Mouse (Mus musculus) right cerebral cortex, adult 2 months (tissue): Measurements from ENCODE around the gene Cyp4x1.

Experiments used
- DNase-seq, 2 experiments: peaks; one replicate each; pipeline ENCODE4 v3.0.0; 2021 to 2022; ENCODE audit warnings: low spot score in 2 of 2

The Cyp4x1 gene

DNA sequence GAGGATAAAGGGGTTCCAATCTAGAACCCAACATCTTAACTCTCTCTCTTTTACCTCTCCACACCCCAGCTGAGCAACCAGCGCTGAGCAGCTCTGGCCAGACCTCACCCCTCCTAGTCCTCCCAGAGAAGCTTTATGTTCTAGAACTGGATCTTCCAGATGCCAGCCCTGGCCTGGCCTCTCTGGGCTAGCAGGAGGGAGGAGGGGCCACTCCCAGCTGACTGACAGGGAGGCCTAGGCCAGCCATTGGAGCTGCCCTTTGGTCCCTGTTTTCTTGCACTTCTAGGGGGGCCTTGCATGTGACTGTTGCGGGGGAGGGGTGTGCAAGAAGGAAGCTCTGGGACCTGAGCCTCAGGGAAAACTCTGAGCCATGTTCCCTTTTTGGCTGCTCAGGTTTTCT is 43.5 kb downstream of the Cyp4x1 start:
- no peak for DNase-seq

DNA sequence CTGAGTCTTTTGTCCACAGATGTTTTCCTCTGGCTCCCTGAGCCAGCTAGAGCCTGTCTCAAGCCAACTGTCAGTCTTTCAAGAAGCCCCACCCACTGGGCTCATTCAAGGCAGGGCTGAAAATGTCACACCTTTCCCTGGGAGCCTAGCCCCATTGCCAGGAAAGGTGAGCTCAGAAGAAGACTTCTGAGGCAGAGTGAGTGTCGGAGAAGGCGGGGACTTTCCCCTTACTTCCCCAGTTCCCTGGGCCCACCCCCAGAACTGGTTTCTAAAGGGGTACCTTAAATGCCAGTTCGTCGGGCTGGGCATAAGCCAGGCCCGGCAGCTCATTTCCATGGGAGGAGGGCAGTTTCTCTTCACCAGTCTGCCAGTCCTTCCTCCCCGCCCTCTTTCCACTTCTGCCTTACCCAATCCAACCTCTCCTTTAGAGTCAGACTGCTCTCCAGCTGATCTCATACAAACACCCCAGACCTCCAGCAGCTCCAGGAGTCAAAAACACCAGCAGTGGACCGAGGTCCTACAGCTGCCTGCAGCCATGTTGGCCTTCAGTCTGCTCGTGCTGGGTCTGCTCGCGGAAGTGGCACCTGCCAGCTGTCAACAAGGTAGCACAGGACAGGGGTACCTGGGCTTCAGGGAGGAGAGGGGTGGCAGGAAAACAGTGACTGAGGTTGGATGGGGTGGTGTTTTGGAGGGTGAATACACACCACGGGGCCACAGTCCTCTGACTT is 45.3 kb downstream of the Cyp4x1 start, which contains the start of gene Pdzk1ip1:
Pdzk1ip1 (plus strand) TSS at position 98 of the 728 bp plus-strand sequence.
- no peak for DNase-seq

- DNase-seq: no peak
Measured at GRCm38 (mm10) chr4:115086763-115087415, 47.2 kb downstream of the Cyp4x1 start.

GRCm38 (mm10) chr4:115086257-115086656 is 47.8 kb downstream of the Cyp4x1 start:
- DNase-seq: no peak

DNA sequence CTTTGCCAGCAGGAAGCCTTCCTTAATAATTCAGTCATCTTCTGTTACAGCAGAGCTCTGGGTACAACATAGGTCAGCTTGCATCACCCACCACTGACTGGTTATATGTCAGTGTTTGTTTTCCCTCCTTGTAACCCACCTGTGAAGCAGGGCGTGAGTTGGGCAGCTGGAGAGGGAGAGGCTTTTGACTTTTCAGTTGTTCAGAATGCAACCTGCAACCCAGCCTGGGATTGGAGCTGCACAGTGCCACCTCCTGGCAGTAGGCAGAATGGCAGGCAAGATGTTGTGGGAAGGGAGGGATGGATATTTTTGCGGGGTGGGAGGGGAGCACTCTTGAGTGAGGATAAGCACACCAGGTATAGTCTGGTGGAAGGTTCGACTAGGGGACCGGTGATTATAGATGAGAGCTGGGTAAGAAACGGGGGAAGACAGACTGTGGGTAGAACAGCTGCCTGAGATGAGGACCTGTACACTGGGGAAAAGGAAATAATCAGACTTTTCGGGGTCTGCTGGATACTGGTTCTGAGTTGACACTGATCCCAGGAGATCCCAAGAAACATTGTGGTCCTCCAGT is 48.5 kb downstream of the Cyp4x1 start:
- DNase-seq: peak; percentile 61 to 71

DNA sequence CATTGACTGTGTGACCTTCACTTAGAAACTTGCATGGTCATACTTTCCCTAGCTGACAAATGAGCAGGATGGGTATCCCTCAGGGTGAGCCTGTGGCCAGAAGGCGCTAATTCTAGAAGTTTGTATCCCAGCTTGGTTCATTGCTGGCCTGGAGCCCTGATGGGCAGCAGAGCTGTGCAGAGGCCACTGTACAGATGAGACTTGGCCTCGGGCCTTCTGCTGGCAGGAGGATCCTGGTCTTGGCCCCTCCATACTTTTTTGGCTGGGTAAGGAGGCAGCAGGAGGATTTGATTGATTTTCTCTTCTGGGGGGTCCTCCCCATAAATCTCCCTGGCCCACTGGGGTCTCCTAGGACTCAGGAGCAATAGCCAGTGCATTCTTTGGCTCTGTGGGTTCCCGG is 51.0 kb downstream of the Cyp4x1 start:
- no peak for DNase-seq

DNA sequence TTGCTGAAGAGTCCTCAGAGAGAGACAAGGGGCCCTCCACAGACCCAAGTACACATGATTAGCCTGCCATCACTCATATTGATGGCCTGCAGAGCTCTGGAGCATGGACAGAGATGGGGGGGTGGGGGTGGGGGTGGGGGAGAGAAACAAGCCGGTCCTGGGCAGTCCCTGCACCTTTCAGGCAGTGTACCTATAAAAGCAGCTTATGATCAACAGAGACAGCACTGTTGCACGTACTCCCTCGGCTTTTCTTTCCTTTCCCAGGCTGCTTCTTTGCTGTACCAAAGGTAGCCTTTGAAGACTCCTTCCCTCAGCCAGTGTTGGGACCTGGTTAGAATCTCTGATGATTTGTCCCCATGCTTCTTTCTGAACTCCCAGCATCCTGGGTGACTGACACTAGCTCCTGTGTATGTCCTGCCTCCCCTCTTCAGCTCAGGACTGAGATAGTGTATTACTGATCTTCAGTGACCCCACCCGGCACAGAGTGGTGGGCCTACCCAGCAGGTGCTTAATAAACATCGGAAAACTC is 54.2 kb downstream of the Cyp4x1 start:
- no peak for DNase-seq

GRCm38 (mm10) chr4:115078892-115079820 is 54.9 kb downstream of the Cyp4x1 start:
- DNase-seq: peak in 1 of 2 experiments; percentile 17

DNA sequence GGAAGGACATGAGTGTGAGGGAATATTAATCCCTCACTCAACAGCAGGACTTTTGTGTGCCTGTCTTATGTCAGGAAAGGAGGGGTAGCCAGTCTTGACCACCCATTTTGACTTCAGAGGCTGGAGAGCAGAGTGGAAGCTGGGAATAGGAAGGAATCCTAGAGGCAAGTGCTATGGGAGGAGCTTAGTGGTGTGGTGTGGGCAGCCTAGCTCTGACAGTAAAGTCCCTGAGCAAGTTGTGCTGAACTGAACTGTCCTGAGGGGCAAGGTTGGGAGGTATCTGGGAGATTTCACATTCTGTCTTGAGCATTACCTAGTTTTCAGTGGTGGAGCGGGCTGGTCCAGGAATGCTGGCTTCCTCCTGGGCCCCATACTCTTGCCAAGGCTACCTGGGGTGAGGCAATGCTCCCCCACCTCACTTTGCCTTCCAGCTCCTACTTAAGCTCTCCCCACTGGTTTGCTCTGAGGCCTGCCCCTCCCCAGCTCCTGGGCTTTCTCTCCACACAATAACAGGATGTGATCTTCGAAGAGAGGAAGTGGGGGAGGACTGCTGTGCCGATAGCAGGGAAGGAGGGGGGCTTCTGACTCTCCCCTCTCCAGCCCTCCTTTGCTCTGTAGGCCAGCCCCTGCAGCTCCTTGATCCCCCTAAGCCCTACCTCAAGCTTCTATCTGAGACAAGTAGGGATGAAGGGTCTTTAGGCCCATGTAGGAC is 58.7 kb downstream of the Cyp4x1 start:
- DNase-seq: no peak

- DNase-seq: no peak
Measured at GRCm38 (mm10) chr4:115074789-115075188, 59.3 kb downstream of the Cyp4x1 start.

DNA sequence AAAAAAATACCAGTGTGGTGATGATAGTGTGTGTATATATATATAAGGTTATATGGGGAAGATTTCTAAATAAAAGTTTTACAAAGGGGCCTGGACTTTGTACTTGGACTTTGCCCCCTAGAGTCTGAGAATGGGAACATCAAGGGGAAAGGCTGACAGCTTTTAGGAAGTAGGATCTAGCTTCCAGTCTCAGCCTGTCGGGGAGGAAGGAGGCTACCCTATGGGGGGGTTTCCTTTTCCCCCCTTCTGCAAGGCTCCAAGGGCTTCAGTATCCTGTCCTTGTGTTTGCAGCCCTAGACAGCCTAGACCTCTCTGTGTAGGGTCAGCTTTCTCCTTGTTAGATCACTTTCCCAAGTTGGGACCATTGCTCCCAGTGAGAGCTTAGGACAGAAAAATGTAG is 62.4 kb downstream of the Cyp4x1 start:
- DNase-seq: no peak

DNA sequence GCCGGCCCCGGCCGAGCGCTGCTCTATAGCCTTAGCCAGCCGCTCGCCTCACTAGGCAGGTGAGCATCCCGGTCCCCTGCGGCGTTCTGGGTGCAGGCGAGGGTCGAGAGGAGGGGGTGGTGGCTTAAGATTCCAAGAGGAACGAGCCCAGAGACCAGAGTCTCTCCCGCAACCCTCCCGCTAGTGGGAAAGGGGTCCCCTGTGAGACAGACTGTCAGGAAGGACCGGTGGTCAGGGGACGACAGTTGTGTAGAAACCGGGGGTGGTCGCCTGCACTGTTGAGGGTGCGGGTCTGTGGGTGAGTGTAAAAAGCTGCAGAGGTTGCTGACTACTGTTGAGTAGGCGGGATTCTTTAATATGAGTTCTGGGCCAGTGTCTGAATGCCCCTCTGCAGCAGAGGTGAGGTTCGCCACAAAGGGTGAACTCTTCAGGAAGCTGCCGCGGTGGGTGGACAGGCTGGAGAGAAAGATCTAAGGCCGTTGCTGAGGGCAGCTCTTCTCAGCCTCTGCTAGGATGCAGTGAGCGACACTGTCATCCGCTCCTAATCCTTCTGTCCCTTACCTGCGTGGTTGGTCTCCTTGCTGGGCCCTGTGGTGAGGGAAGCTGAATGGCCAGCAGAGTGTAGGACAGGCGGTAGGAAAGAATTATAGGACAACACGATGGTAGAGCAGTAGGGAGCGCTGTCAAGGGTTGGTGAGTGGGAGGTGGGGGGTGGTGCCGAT is 70.4 kb downstream of the Cyp4x1 start:
- no peak for DNase-seq

GRCm38 (mm10) chr4:115062875-115063517 is 71.1 kb downstream of the Cyp4x1 start:
- no peak for DNase-seq

DNA sequence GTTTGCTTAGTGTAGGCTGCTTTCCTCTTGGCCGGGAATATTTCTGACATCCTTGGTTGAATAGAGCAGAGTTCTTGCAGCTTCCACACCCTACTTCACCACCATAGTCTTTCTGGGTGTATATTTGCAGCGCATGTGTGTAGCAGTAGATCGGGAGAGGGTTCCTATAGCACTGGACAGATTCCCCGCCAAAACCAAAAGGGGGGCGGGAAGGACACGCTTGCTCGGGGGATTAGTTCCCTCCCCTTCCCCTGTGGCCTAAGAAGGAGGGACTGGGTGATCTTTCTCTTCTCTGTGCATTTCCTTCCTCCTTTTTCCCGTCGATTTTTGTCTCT is 71.6 kb downstream of the Cyp4x1 start:
- no peak for DNase-seq

DNA sequence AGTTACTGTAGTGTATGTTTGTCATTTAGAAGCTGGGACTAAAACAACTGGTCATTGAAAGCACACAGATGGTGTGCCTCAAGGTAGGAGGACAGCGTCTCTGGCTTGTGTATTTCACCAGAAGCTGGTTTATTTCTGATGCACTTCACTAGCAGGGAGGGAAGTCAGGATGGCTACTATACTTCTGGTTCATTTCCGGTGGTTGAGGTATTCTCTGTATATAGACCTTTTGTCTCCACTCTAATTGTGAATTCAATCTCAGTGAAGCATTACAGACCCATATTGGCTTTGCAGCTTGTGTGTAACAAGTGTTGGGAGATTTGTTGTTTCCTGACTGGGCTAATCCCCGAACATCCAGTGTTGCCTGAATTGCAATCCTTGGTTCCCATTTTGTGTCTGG is 73.3 kb downstream of the Cyp4x1 start:
- no peak for DNase-seq

DNA sequence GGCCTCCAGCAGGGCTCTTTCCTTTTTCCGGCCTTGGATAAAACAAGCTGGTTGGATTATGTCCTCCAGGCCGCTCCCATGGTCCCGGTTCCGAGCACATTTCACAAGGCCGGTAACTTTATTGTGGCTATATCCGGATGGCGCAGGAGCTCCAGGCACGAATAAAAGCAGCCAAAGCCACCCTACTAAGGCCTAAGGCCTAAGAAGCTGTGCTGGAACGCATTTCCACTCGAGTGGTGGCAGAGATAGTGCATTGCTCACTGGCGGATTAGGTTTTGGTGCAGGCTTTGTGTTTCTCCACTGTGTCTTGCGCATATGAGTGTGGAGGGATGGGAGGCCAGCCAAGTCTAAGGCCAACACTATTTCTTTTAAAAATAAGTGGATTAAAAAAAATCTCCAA is 74.2 kb downstream of the Cyp4x1 start:
- no peak for DNase-seq

DNA sequence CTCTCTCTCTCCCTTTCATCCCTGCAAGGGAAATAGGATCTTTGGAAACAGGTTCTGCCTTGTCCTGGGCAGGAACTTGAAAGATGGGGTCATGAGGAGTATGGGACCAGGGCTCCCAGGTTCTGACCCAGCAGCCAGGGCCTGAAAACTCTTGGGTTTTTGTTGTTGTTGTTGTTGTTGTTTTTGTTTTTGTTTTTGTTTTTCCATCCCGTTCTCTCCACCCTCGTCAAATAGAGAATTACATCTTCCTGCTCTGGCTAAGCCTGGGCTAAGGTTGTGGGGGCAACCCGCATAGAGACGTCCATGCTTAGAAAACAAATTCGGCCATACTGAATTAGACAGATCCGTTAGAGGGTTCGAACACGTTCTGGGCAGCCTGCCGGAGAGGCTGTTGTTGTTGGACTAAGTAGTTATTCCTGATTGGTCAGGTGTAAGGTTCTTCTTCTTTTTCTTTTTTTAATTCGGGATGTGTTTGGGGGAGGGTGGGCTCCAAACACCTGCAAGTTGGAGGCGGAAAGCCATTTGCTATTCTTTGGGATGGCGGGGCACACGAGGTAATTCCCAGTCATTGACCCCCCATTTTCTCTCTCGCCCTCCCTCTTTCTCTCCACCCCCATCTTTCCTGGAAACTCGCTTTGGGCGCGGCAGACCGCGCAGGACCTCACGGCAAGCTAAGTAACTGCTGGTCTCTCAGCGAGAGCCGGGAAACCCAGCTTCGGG is 75.0 kb downstream of the Cyp4x1 start:
- no peak for DNase-seq

- DNase-seq: no peak
Measured at GRCm38 (mm10) chr4:115058317-115058761, 75.7 kb downstream of the Cyp4x1 start.

DNA sequence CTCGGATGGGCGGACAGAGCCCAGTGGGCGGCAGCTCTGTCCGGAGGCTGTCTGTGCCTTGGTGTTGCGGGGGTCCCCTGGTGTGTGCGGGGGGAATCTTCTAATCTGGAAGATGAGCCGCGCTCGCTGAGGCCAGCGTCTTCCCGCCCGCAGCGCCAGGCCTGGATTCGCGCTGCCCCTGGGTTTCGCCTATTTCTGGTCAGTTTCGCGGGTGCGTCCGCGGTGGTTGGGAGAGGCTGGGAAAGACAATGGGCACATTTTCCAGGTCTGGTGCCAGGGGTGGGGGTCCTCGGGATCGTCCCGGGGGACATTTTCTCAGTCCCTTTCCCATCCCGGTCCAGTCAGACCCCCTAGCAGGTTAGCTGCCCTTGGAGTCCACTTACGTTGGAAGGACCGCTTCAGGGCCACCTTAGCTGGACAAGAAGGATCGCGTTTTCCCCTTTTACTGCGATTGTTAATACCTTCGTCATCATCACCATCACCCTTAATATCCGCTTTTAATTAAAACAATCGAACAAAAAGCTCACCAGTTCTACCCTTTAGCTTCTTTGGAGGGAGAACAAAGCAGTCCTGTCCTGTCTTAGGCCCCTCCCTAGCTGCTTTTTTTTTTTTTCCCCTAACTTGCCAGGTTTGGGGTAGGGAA is 76.3 kb downstream of the Cyp4x1 start:
- no peak for DNase-seq
